Mouse (Mus musculus): Measurements from ENCODE around the gene Map4k2. TPM values are rescaled to one million over a fixed set of nuclear protein-coding genes. Genes with fewer than 3 reads are reported as not detected.

The Map4k2 gene
- polyA plus RNA-seq, 1 experiment from 2014 or later = 17.1 TPM

DNA sequence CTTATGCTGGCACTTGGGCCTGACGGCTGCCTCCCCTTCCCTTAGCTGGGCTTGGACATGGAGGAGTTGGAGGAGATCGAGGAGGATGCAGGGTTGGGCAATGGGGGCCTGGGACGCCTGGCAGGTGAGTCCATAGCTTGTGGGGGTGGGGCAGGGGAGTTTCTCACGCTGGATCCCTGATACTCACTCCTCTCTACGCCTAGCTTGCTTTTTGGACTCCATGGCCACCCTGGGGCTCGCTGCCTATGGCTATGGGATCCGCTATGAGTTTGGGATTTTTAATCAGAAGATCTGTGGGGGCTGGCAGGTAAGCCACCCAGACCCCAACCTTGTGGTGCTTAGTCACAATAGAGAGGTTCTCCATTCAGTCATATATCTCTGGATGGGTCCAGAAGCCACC, 44.9 kb downstream of the Map4k2 start:
- Histone ChIP-seq H3K27ac (no peak overlapping the region), H3K4me2 (replicated peaks) (no peak overlapping the region), H3K36me3 (0 out of 2 replicates have a peak, but pooled peaks cover 2% of the 10 kb centered on the region), H3K27me3 (peaks cover 4% of the 10 kb centered on the region; the same call in 1 of the 2 replicates), H3K4me1 (replicated peaks) (peaks cover 25% of the 10 kb centered on the region), H3K9ac (replicated peaks) (no peak overlapping the region), H3K9me3 (no peaks in the 10 kb centered on the region), H3K4me3 (replicated peaks) (no peak overlapping the region)
- WGBS = 90% methylated on average over 7 of the region's 7 CpGs
- ATAC-seq = no peak

DNA sequence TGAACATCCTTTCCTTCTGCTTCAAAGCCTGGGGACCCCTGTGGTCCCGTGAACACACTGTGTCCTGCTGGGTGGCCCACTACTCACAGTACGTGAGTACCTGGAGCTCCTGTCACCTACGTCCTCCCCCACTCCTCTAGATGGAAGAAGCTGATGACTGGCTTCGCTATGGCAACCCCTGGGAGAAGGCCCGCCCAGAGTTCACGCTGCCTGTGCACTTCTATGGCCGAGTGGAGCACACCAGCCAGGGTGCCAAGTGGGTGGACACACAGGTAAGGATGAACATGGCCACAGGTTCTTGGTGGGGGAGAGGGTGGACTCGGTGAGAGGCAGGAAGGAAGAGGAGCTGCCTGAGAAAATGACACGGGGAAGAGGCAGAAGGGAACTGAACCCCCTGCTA, 45.3 kb downstream of the Map4k2 start:
- no peaks in the 10 kb centered on the region for H3K9me3 ChIP-seq
- no peak overlapping the region for H3K4me3 ChIP-seq (replicated peaks)
- H3K27ac ChIP-seq = no peak overlapping the region
- H3K27me3 ChIP-seq = peaks cover 4% of the 10 kb centered on the region; the same call in 1 of the 2 replicates
- H3K9ac ChIP-seq (replicated peaks) = no peak overlapping the region
- ATAC-seq = no peak
- WGBS = 65% methylated on average over 9 of the region's 9 CpGs
- peaks cover 25% of the 10 kb centered on the region for H3K4me1 ChIP-seq (replicated peaks)
- H3K36me3 ChIP-seq = no peaks in the 10 kb centered on the region
- H3K4me2 ChIP-seq (replicated peaks) = no peak overlapping the region

DNA sequence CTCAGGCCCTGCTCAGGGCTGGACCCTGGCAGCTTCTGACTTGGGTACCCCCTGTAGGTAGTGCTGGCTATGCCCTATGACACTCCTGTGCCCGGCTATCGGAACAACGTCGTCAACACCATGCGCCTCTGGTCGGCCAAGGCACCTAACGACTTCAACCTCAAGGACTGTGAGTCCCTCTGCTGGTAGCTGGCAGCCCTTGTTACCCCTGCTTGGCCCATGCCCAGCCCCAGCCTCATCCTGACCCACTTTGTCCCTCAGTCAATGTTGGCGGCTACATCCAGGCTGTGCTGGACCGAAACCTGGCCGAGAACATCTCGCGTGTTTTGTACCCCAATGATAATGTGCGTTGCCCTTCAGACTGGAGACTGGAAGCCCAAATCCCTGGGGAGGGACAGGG, 47.1 kb downstream of the Map4k2 start:
- Histone ChIP-seq H3K9me3 (no peaks in the 10 kb centered on the region), H3K4me1 (replicated peaks) (peaks cover 25% of the 10 kb centered on the region), H3K27ac (no peak overlapping the region), H3K9ac (replicated peaks) (no peak overlapping the region), H3K4me3 (replicated peaks) (no peak overlapping the region), H3K36me3 (no peaks in the 10 kb centered on the region), H3K27me3 (peaks cover 4% of the 10 kb centered on the region; the same call in 1 of the 2 replicates), H3K4me2 (replicated peaks) (no peak overlapping the region)
- no peak for ATAC-seq
- 85% methylated on average over 13 of the region's 13 CpGs for WGBS

DNA sequence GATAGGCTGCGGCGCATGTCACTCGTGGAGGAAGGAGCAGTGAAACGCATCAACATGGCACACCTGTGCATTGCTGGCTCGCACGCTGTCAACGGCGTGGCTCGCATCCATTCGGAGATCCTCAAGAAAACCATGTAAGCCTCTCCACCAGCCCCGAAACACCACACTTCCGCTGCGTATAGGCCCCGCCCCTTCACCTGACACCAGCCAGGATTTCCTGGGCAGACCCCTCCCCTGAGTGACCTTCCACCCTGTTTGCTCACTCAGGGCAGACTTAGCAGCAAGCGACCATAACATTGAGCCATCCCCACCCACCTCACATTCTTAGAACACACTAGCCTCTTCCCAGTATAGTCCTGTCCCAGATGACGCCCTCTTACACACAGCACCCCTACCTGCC, 48.9 kb downstream of the Map4k2 start:
- Histone ChIP-seq H3K4me1 (replicated peaks) (peaks cover 9% of the 10 kb centered on the region), H3K27ac (no peak overlapping the region), H3K4me3 (replicated peaks) (peak overlapping the region; percentile 24), H3K9me3 (no peaks in the 10 kb centered on the region), H3K27me3 (peaks cover 4% of the 10 kb centered on the region; the same call in 1 of the 2 replicates), H3K4me2 (replicated peaks) (peak overlapping the region; percentile 50), H3K9ac (replicated peaks) (peak overlapping the region; percentile 44), H3K36me3 (no peaks in the 10 kb centered on the region)
- ATAC-seq = peak; percentile 35; the same call in 1 of the 2 replicates
- WGBS = 5% methylated on average over 16 of the region's 16 CpGs

DNA sequence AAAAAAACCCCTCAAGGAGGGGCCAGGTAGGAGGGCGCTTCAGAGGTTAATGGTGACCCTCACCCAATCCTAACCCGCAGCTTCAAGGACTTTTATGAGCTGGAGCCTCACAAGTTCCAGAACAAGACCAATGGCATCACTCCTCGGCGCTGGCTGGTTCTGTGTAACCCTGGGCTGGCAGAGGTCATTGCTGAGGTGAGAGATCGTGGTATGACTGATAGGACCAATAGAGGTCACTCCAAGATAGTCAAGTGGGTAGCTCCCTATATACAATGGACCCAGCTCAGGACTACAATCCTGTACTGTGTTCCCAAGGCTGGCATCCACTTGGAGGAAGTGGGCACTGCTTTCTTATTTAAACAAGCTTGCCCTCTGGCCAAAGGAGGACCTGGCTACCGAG, 49.3 kb downstream of the Map4k2 start:
- no peak overlapping the region for H3K4me3 ChIP-seq (replicated peaks)
- no peaks in the 10 kb centered on the region for H3K9me3 ChIP-seq
- H3K27me3 ChIP-seq = peaks cover 4% of the 10 kb centered on the region; the same call in 1 of the 2 replicates
- no peak overlapping the region for H3K27ac ChIP-seq
- WGBS = 62% methylated on average over 6 of the region's 6 CpGs
- H3K36me3 ChIP-seq = no peaks in the 10 kb centered on the region
- no peak overlapping the region for H3K9ac ChIP-seq (replicated peaks)
- no peak; the same call in 1 of the 2 replicates for ATAC-seq
- no peak overlapping the region for H3K4me2 ChIP-seq (replicated peaks)
- H3K4me1 ChIP-seq (replicated peaks) = peaks cover 7% of the 10 kb centered on the region

DNA sequence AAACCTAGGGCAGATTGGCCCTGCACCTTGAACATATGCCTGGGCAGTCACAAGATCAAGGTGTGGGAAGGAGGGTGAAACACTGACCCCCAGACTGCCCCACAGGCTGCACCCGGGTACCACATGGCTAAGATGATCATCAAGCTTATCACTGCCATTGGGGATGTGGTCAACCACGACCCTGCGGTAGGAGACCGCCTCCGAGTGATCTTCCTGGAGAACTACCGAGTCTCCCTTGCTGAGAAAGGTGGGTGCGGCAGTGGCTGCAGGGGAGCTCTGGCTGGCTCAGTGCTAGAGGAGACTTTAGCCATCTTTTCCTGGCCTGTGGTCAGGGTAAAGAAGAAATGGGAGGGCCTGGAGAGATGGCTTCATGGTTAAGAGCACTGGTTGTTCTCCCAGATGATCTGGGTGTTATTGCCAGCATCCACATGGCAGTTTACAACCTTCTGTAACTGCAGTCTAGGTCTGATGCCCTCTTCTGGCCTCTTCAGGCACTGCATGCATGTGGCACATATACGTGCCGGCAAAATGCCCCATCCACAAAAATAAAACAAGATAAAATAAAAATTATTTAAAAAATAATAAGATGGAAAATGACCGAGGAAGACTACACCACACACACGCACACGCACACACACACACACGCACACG, 51.9 kb downstream of the Map4k2 start:
- Histone ChIP-seq H3K9me3 (no peaks in the 10 kb centered on the region), H3K4me1 (replicated peaks) (peaks cover 7% of the 10 kb centered on the region), H3K4me2 (replicated peaks) (no peak overlapping the region), H3K36me3 (no peaks in the 10 kb centered on the region), H3K9ac (replicated peaks) (no peak overlapping the region), H3K27me3 (peaks cover 7% of the 10 kb centered on the region; the same call in 1 of the 2 replicates), H3K27ac (no peak overlapping the region), H3K4me3 (replicated peaks) (no peak overlapping the region)
- 96% methylated on average over 14 of the region's 14 CpGs for WGBS
- no peak for ATAC-seq

DNA sequence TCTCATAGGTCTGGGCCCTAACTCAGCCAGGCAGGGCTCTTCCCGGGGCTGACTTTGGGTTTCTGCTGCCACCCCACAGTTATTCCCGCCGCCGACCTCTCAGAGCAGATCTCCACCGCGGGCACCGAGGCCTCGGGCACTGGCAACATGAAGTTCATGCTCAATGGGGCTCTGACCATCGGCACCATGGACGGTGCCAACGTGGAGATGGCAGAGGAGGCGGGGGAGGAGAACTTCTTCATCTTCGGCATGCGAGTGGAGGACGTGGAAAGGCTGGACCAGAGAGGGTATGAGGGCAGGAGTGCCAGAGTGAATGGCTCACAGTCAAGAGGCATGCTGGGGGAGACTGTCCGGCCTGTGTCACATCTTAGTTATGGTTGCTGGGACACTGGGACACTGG, 52.7 kb downstream of the Map4k2 start:
- no peaks in the 10 kb centered on the region for H3K9me3 ChIP-seq
- whole genome bisulfite sequencing = 92% methylated on average over 16 of the region's 16 CpGs
- peaks cover 7% of the 10 kb centered on the region; the same call in 1 of the 2 replicates for H3K27me3 ChIP-seq
- no peak for ATAC-seq
- no peak overlapping the region for H3K9ac ChIP-seq (replicated peaks)
- no peak overlapping the region for H3K27ac ChIP-seq
- H3K4me1 ChIP-seq (replicated peaks) = peaks cover 13% of the 10 kb centered on the region
- H3K36me3 ChIP-seq = no peaks in the 10 kb centered on the region
- H3K4me3 ChIP-seq (replicated peaks) = no peak overlapping the region
- H3K4me2 ChIP-seq (replicated peaks) = no peak overlapping the region

DNA sequence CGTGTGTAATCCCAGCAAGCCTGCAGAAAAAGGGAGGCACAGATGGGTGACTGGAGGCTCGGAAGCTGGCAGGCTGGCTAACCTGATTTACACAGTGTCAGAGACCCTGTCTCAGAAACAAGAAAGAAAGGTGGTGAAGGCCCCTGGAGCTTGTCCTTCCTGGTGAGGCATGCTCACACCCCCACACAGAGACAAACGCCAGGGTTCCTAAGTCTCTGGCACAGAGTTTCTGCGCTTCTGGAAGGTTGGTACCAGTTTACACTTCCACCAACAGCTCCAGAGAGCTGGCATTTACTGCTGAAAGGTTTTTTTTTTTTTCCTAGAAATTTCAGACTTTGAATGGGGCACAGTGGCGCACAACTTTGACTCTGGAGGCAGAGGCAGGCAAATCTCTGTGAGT, 55.3 kb downstream of the Map4k2 start:
- Histone ChIP-seq H3K4me2 (replicated peaks) (no peak overlapping the region), H3K27me3 (peaks cover 15% of the 10 kb centered on the region), H3K4me1 (replicated peaks) (peaks cover 30% of the 10 kb centered on the region), H3K4me3 (replicated peaks) (no peak overlapping the region), H3K9me3 (no peaks in the 10 kb centered on the region), H3K27ac (no peak overlapping the region), H3K36me3 (no peaks in the 10 kb centered on the region), H3K9ac (replicated peaks) (no peak overlapping the region)
- ATAC-seq = no peak
- WGBS = 82% methylated on average over 5 of the region's 5 CpGs

DNA sequence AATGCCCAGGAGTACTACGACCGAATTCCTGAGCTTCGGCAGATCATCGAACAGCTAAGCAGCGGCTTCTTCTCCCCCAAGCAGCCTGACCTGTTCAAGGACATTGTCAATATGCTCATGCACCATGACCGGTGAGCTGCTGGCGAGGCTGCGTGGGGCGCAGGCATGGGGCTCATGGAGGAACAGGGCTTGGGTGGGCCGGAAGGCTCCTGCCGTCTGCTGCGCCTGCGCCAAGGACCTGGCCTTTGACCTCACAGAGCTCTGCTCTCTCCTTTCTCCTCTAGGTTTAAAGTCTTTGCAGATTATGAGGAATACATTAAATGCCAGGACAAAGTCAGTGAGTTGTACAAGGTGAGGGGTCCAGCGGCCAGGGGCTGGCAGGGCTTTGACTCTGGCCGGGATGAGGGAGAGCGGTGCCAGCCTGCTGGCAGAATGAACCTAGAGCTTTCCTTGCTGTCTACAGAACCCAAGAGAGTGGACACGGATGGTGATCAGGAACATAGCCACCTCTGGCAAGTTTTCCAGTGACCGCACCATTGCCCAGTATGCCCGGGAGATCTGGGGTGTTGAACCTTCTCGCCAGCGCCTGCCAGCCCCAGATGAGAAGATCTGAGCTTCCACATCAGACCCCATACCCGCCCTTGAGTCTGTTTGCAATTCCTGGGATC, 56.8 kb downstream of the Map4k2 start:
- no peak overlapping the region for H3K4me3 ChIP-seq (replicated peaks)
- H3K9ac ChIP-seq (replicated peaks) = no peak overlapping the region
- H3K4me2 ChIP-seq (replicated peaks) = peak overlapping the region; percentile 97; the same call in 1 of the 2 replicates
- no peaks in the 10 kb centered on the region for H3K36me3 ChIP-seq
- H3K4me1 ChIP-seq (replicated peaks) = peaks cover 40% of the 10 kb centered on the region
- H3K27ac ChIP-seq = no peak overlapping the region
- peaks cover 30% of the 10 kb centered on the region for H3K27me3 ChIP-seq
- WGBS = 87% methylated on average over 22 of the region's 22 CpGs
- no peak for ATAC-seq
- no peaks in the 10 kb centered on the region for H3K9me3 ChIP-seq

DNA sequence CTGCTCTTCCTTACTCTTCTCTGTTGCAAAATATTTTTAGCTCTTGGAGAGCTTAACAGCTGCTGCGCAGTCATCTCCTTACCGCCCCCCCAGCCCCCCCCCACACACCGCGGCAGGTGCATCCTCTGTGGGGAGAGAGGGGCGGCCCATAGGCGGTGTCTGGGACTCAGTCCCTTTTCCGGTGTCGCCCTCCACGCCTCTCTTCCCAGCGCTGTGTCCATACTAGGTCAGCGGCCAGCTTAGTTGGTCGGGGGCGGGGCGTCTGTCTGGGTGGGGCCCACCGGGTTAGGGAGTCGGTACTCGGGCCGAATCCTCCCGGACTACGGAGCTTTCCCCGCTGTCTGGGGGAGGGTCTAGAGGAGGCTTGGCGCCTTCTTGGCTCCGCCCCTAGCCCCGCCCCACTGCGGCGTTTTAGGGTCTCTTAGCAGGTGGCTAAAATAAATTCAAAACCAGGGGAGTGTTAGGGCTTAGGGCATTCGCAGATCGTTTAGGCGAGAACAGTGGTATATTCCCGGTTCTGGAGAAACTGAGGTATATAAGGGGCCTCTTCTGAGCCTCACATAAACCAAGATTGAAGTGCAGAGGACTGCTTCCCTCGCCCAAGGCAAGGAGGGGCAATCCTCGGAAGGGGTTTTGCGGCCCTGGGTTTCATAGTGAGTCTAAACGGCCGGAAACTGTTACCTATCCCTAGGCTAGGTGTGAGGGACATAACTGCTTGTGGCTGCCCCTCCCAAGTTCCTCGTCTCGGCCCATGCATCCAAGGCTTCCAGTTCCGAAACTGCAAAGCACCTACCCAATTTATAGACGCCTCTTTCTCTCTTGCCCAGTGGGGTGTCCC, 57.7 kb downstream of the Map4k2 start:
- Histone ChIP-seq H3K27ac (peak overlapping the region; percentile 53; the same call in 1 of the 2 replicates), H3K4me3 (replicated peaks) (peak overlapping the region; percentile 60), H3K4me2 (replicated peaks) (peak overlapping the region; percentile 97), H3K9ac (replicated peaks) (peak overlapping the region; percentile 77), H3K9me3 (no peaks in the 10 kb centered on the region), H3K4me1 (replicated peaks) (peaks cover 44% of the 10 kb centered on the region), H3K36me3 (no peaks in the 10 kb centered on the region), H3K27me3 (peaks cover 40% of the 10 kb centered on the region)
- ATAC-seq = peak; percentile 61
- WGBS = 1% methylated on average over 39 of the region's 39 CpGs

DNA sequence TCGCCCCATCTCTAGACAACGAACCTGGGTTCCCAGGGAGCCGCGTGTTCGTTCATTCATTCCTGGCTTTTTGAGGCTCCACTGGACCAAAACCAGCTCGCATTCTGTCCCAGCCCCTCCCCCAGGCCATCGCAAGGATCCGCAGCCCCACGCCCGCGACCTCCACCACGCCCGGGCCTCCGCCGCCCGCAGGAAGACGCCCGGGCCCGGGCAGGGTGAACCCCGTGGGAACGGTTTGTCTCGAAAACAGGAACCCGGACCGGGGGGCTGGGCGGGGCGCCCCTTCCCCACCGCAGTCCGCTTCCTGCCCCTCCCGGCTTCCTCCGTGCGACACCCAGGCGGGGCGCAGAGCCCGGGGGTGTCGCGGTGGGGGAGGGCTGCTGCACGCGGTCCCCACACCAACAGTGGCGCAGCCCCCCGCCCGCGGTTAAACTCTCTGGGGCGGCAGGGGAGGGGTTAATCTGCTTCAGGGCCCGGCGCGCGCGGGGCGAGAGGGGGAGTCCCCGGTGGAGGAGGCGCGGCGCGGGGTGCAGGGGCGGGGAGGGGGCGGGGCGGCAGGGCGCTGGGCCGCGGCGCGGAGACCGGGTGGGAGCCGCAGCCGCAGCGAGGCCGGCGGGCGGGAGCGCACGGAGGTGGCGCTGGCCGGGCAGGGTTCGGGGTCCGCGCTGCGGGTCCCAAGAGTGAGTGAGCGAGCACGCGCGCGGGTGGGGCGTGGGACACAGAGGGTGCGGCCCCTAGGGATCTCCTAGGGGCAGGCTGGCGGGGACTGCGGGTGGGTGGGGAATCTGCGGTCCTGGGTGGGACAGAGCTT, 58.6 kb downstream of the Map4k2 start, which contains the start of gene Rasgrp2:
Gene Rasgrp2, plus strand, starts transcription at position 56 of the 811 bp plus-strand sequence.
- H3K9ac ChIP-seq (replicated peaks) = peak within 1 kb of the TSS; percentile 77
- under 1% methylated on average over 73 of the region's 87 CpGs for WGBS
- ATAC-seq = peak; percentile 15; the same call in 1 of the 2 replicates
- no peaks in the 10 kb centered on the region for H3K9me3 ChIP-seq
- H3K27me3 ChIP-seq = peaks cover 40% of the 10 kb centered on the region
- H3K27ac ChIP-seq = peak within 1 kb of the TSS; percentile 53
- peak within 1 kb of the TSS; percentile 60 for H3K4me3 ChIP-seq (replicated peaks)
- peak within 1 kb of the TSS; percentile 97 for H3K4me2 ChIP-seq (replicated peaks)
- no peaks in the 10 kb centered on the region for H3K36me3 ChIP-seq
- peaks cover 48% of the 10 kb centered on the region for H3K4me1 ChIP-seq (replicated peaks)
